Mouse (Mus musculus) myocyte (in vitro differentiated cells): ENCODE measurements at regions not wholly inside any gene's neighbourhood (a gene's known extent, or its start where the extent isn't known, plus 50 kb on each side); places are given as distances from the start of the nearest gene placed in this dataset.

Source experiments
- E2F4 ChIP-seq: IDR thresholded peaks from one replicate; pipeline ENCODE4 v1.6.1; 2011; ENCODE audit warnings: mild to moderate bottlenecking, control low read depth, moderate library complexity; ENCODE audit not compliant: insufficient read depth
- MAX ChIP-seq: IDR thresholded peaks from one replicate; pipeline ENCODE4 v1.6.1; 2011; ENCODE audit warnings: low read depth, mild to moderate bottlenecking, control low read depth
- MYOD1 ChIP-seq, 3 experiments: IDR thresholded peaks; one replicate each; pipeline ENCODE4 v1.6.1; 2011; ENCODE audit warnings: control low read depth in 2 of 3, low read depth in 2 of 3, mild to moderate bottlenecking in 2 of 3, moderate library complexity in 1 of 3; ENCODE audit not compliant: insufficient read length in 2 of 3, control insufficient read depth in 1 of 3
- POLR2A ChIP-seq: IDR thresholded peaks from one replicate; pipeline ENCODE4 v1.6.1; 2011; ENCODE audit warnings: low read depth, mild to moderate bottlenecking, control low read depth, moderate library complexity; ENCODE audit not compliant: insufficient read length
- REST ChIP-seq: IDR thresholded peaks from one replicate; pipeline ENCODE4 v1.6.1; 2011; ENCODE audit warnings: mild to moderate bottlenecking, control low read depth, moderate library complexity; ENCODE audit not compliant: insufficient read depth, insufficient read length
- SRF ChIP-seq: IDR thresholded peaks from one replicate; pipeline ENCODE4 v1.6.1; 2011; ENCODE audit warnings: low read depth; ENCODE audit not compliant: control insufficient read depth, insufficient read length
- TCF12 ChIP-seq: IDR thresholded peaks from one replicate; pipeline ENCODE4 v1.6.1; 2011; ENCODE audit warnings: mild to moderate bottlenecking, control low read depth; ENCODE audit not compliant: poor library complexity, insufficient read depth, severe bottlenecking
- USF1 ChIP-seq: IDR thresholded peaks from one replicate; pipeline ENCODE4 v1.6.1; 2011; ENCODE audit warnings: low read depth, mild to moderate bottlenecking, control low read depth, moderate library complexity

- TF ChIP-seq E2F4 (no peak), USF1 (no peak), POLR2A (no peak), MYOD1 (IDR thresholded peaks at IDR 0.05; ENCODE audit: control insufficient read depth in 1 of 3, insufficient read length in 2 of 3, low read depth in 2 of 3) (no peak), REST (no peak), TCF12 (no peak), SRF (no peak), MAX (no peak)
These were observed 162.2 kb upstream of the Tmem161b start for GRCm38 (mm10) chr13:84059661-84060452.
